Mouse (Mus musculus) forebrain, embryonic 10.5 days (tissue): ENCODE measurements at regions not wholly inside any gene's neighbourhood (a gene's known extent, or its start where the extent isn't known, plus 50 kb on each side); places are given as distances from the start of the nearest gene placed in this dataset.

Experiments
- DNase-seq: peaks from one replicate; pipeline ENCODE4 v3.0.0-alpha.2; 2017; ENCODE audit warnings: low spot score; ENCODE audit errors: extremely low spot score
- H3K27ac ChIP-seq: fragments of 300-500 bp; sonication (generic); 2 replicates; pipeline ENCODE4 v1.5.1; 2016; ENCODE audit warnings: mild to moderate bottlenecking
- H3K27me3 ChIP-seq: fragments of 300-500 bp; sonication (generic); 2 replicates; pipeline ENCODE4 v1.6.1; 2016; ENCODE audit warnings: mild to moderate bottlenecking; ENCODE audit not compliant: poor library complexity, severe bottlenecking
- H3K36me3 ChIP-seq: fragments of 300-500 bp; sonication (generic); replicated peaks from 2 replicates; pipeline ENCODE4 v1.6.1; 2016; ENCODE audit warnings: mild to moderate bottlenecking, moderate library complexity
- H3K4me1 ChIP-seq: fragments of 300-500 bp; sonication (generic); 2 replicates; pipeline ENCODE4 v1.6.1; 2016
- H3K4me3 ChIP-seq: fragments of 300-500 bp; sonication (generic); 2 replicates; pipeline ENCODE4 v1.5.1; 2016; ENCODE audit warnings: mild to moderate bottlenecking, moderate library complexity
- H3K9me3 ChIP-seq: fragments of 300-500 bp; sonication (generic); 2 replicates; pipeline ENCODE4 v1.6.1; 2016; ENCODE audit warnings: mild to moderate bottlenecking, moderate library complexity
- WGBS: fragments of 180-500 bp; shearing (Covaris S2); methylation state at CpG from one replicate; pipeline ENCODE4 v1.1.7; 2016; 5-methylcytosine and 5-hydroxymethylcytosine counted together

DNA sequence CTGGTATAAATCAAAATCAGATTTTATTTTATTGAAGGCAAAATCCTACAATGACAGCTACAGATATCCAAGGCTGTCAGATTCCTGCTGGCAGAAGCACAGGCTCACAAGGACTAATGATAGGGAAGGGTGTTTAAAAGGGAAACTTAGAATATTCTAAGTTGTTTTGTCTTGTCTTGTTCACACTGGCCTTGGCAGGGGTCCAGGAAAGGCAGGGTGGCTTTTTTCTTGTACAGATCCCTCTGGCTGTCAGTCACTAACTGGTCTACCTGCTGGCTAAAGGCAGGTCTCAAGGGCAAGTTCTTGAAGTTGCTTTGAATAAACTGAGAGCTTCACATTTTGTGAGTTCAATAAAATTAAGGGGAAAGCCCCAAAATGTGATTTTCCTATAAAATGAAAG, 465.3 kb downstream of the Lrig3 start:
- no peaks in the 10 kb centered on the region for H3K9me3 ChIP-seq

DNA sequence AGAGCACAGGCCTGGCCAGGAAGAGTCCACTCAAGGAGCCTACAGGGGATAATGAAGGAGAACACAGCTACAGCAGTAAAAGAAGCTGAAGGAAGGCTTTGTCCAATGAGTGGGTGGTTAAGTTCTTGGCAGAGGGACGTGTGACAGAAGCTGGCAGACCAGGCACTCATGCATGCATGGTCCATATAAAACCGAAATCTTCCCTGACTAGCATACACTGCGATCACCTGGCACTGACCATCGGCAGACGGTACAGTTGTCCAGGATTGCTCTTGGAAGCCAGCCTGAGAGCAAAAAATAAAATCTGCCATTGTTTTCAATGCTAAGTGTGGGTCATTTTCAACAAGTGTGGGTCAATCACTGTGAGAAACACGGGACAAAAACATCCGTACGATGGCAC, 464.4 kb downstream of the Lrig3 start:
- no peaks in the 10 kb centered on the region for H3K36me3 ChIP-seq
- H3K9me3 ChIP-seq: no peaks in the 10 kb centered on the region
- no peak overlapping the region for H3K27ac ChIP-seq
- DNase-seq: no peak
- 92% methylated on average over 8 of the region's 8 CpGs for WGBS
- H3K4me1 ChIP-seq: no peaks in the 10 kb centered on the region
- no peak overlapping the region for H3K4me3 ChIP-seq
- H3K27me3 ChIP-seq: no peaks in the 10 kb centered on the region

More for the DNA sequence above, 465.3 kb downstream of the Lrig3 start:
- H3K4me1 ChIP-seq: no peaks in the 10 kb centered on the region
- no peak overlapping the region for H3K4me3 ChIP-seq
- no peaks in the 10 kb centered on the region for H3K27me3 ChIP-seq
- no peaks in the 10 kb centered on the region for H3K36me3 ChIP-seq
- H3K27ac ChIP-seq: no peak overlapping the region
- no peak for DNase-seq

DNA sequence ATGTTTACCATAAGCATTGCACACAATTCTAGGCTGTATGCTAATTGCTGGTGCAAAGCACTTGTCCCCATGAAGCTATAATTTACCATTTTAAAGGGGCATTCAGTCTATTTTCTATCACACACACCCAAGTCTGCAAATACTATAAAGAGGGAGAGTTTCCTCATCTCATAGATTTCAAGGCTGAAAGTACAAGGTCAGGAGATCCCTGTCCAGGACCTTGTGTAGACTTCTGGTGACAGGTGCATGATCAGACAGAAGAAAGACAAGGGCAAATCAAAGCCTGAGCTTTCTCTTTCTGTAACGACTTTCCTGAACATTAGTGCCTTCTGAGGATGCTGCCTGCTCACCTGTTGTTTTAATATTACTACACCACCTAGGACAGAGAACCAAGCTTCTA, 463.5 kb downstream of the Lrig3 start:
- Histone ChIP-seq H3K4me1 (peaks cover 4% of the 10 kb centered on the region; the same call in 1 of the 2 replicates), H3K27ac (no peak overlapping the region), H3K27me3 (no peaks in the 10 kb centered on the region), H3K4me3 (no peak overlapping the region), H3K36me3 (no peaks in the 10 kb centered on the region), H3K9me3 (no peaks in the 10 kb centered on the region)
- DNase-seq: no peak
- WGBS: 79% methylated on average over 1 of the region's 1 CpGs

DNA sequence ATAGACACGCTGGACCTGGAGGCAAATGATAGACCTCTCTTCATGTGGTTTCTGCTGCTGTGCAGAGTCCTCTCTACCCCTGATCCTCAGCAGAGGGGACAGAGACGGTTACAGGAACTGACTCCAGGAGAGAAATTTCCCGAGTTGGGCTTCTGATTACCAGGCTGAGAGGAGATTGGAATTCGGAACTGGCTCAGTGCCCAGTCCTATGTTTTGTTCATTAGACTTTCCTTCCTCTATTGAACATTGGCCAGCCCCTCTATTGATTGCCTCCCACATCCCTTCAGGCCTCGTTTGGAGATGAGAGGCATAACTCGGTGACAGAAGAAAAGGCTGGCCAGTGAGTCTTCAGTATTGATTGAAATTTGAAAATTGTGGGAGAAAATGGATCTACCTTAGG, 456.1 kb downstream of the Lrig3 start:
- Histone ChIP-seq H3K9me3 (no peaks in the 10 kb centered on the region), H3K27ac (no peak overlapping the region), H3K4me3 (no peak overlapping the region), H3K4me1 (peaks cover 4% of the 10 kb centered on the region; the same call in 1 of the 2 replicates), H3K27me3 (no peaks in the 10 kb centered on the region), H3K36me3 (no peaks in the 10 kb centered on the region)
- 81% methylated on average over 6 of the region's 6 CpGs for WGBS
- no peak for DNase-seq

DNA sequence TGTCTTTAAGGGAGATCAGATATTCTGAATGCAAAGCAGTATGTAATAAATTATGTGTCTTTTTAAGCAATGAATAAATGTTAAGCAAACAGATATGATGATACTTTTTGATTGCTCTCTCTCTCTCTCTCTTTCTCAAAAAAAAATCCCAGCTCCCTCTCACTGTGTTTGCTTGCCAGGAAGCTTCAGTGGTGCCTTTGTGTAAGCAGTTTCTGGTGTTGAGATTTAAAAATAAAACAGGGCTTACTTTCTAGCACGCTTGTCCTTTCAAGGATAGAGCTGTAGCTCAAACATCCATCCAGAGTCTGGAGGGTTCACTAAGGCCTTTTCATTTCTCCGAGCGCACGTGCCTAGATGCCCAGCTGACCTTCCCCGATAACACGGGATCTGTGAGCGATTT, 447.8 kb downstream of the Lrig3 start:
- H3K27me3 ChIP-seq: no peaks in the 10 kb centered on the region
- H3K27ac ChIP-seq: no peak overlapping the region
- no peak overlapping the region for H3K4me3 ChIP-seq
- no peaks in the 10 kb centered on the region for H3K36me3 ChIP-seq
- WGBS: 96% methylated on average over 7 of the region's 7 CpGs
- DNase-seq: no peak
- peaks cover 4% of the 10 kb centered on the region; the same call in 1 of the 2 replicates for H3K9me3 ChIP-seq
- no peaks in the 10 kb centered on the region for H3K4me1 ChIP-seq

DNA sequence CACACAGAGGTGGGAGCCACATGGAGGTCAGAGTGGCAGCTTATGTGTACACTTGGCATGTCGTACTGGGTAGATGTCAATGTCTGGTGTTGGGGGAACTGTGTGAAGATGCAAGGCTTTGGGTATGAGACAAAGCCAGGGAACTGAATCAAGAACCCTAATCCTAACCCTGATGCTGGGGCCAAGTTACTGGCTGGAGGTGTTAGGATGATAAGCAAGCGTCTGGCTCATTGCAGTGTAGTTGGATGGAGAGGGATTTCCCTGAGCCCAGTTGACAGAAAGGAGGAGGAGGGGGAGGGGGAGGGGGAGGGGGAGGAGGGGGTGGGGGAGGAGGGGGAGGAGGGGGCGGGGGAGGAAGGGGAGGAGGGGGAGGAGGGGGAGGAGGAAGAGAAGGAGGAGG, 426.3 kb downstream of the Lrig3 start:
- no peak for DNase-seq
- H3K27ac ChIP-seq: no peak overlapping the region
- H3K9me3 ChIP-seq: no peaks in the 10 kb centered on the region
- H3K4me1 ChIP-seq: no peaks in the 10 kb centered on the region
- H3K27me3 ChIP-seq: no peaks in the 10 kb centered on the region
- 100% methylated on average over 1 of the region's 3 CpGs for WGBS
- no peaks in the 10 kb centered on the region for H3K36me3 ChIP-seq
- H3K4me3 ChIP-seq: no peak overlapping the region

DNA sequence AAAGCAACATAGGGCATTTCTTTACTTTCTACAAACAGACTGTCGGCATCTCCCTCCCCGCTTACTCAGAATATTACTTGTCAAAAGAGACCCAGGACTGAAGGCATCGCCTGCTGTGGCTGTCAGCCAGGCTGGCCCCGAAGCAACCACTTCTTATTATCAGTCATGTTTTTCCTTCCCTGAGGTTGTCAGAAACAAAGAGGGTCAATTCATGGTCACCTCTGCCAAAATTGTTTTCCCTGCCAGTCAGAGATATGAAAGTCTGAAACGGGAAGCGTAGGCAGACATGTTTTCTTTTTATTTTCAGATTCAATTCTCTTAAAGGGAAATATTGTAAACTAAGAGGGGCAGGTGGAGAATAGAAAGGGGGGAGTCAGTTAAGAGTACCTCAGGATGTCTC, 425.8 kb downstream of the Lrig3 start:
- no peak overlapping the region for H3K4me3 ChIP-seq
- H3K4me1 ChIP-seq: no peaks in the 10 kb centered on the region
- H3K36me3 ChIP-seq: no peaks in the 10 kb centered on the region
- no peak overlapping the region for H3K27ac ChIP-seq
- DNase-seq: no peak
- whole genome bisulfite sequencing: 93% methylated on average over 6 of the region's 6 CpGs
- H3K27me3 ChIP-seq: no peaks in the 10 kb centered on the region
- H3K9me3 ChIP-seq: no peaks in the 10 kb centered on the region

DNA sequence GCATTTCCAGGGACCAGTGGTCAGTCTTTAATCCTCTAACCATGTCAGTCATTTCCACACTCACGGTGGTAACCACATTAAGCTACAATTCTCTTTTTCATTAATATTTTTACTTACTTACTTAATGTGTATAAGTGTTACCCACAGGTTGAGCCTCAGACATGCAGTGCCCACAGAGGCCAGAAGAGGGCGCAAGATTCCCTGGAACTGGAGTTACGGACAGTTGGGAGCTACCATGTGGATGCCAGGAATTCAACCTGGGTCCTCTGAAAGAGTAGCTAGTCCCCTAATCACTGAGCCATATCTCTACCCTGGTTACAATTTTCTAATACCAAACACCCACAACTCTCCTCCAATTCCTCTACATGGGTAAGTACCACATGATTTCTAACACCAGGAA, 420.5 kb downstream of the Lrig3 start:
- Histone ChIP-seq H3K9me3 (no peaks in the 10 kb centered on the region), H3K4me1 (no peaks in the 10 kb centered on the region), H3K36me3 (no peaks in the 10 kb centered on the region), H3K27ac (no peak overlapping the region), H3K27me3 (no peaks in the 10 kb centered on the region), H3K4me3 (no peak overlapping the region)
- no peak for DNase-seq
- WGBS: 87% methylated on average over 3 of the region's 3 CpGs

DNA sequence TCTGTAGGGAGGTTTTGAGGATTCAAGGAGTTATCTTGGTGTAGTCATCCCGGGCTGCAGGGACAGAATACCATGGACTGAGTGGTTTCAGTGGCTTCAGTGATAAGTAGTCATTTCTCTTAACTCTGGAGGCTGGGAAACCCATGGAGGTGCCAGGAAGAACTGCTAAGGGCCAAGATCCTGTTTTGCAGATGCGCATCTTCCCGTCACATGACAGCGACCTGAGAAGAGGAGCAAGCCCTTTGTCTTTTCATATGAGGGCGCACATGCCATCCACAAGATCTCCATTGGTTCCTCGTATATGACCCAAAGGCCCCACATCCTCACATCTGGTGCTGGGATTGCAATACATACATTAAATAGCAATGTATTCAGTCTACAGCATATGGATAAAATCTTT, 419.7 kb downstream of the Lrig3 start:
- no peak overlapping the region for H3K4me3 ChIP-seq
- H3K9me3 ChIP-seq: no peaks in the 10 kb centered on the region
- no peak overlapping the region for H3K27ac ChIP-seq
- WGBS: 94% methylated on average over 6 of the region's 6 CpGs
- no peak for DNase-seq
- no peaks in the 10 kb centered on the region for H3K27me3 ChIP-seq
- H3K4me1 ChIP-seq: no peaks in the 10 kb centered on the region
- H3K36me3 ChIP-seq: no peaks in the 10 kb centered on the region

DNA sequence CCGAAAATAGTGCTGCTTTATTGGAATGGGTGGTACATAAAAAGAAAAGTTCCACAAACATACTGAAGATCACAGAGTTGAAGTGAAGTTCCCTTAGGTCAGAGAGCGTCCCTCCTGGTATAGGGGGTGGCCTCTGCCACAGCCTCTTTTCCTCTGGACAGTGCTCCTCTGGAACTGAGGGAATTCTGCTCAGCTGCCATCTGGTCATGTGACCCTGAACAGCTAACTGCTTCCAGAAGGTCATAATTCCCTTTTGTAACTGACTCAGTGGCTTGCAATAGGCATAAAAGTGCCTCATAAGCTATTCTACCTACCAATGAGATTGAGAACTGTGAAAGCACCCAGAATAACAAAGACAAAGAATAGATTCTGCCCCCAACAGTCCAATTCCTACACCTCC, 414.4 kb downstream of the Lrig3 start:
- Histone ChIP-seq H3K4me1 (peaks cover 10% of the 10 kb centered on the region), H3K36me3 (no peaks in the 10 kb centered on the region), H3K4me3 (no peak overlapping the region), H3K27me3 (no peaks in the 10 kb centered on the region), H3K27ac (no peak overlapping the region), H3K9me3 (no peaks in the 10 kb centered on the region)
- WGBS: 86% methylated on average over 2 of the region's 2 CpGs
- DNase-seq: no peak

DNA sequence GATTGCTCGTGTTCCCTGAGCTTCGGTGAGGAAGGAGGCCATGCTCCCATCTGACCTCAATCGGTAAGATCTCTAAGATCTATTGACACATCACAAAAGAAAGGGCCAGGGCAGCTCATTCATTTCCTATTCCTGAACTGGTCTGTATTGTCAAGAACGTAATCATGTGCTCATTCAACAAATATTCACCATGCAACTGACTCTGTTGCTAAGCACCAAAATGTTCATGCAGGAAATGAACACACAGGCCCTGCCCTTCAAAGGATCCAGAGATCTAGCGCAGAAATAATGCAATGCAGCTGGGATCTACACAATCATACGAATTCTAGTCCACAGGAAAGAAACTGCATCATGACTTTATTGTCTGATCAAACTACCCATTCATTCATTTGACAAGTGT, 413.3 kb downstream of the Lrig3 start:
- Histone ChIP-seq H3K9me3 (no peaks in the 10 kb centered on the region), H3K4me3 (no peak overlapping the region), H3K36me3 (no peaks in the 10 kb centered on the region), H3K27ac (no peak overlapping the region), H3K27me3 (no peaks in the 10 kb centered on the region), H3K4me1 (peaks cover 10% of the 10 kb centered on the region)
- no peak for DNase-seq
- 54% methylated on average over 6 of the region's 6 CpGs for WGBS

DNA sequence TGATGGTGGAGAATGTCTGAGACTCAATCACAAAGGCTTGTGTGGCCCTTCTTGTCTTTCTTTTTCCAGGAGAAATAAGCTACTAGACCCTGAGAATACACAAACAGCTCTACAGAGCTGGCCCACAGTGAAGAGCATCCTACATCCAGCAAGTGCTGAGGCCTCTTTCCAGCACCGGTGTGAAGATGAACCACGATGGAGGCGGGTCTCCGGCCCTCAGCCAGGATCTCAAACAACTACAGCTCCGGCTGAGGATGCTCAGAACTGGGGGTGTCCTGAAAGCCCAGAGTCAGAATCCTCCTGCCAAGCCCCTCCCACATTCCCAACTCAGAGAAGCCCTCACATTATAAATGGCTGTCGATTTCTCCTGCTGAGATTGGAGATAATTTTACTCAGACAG, 407.9 kb downstream of the Lrig3 start:
- no peaks in the 10 kb centered on the region for H3K9me3 ChIP-seq
- WGBS: 69% methylated on average over 6 of the region's 6 CpGs
- no peaks in the 10 kb centered on the region for H3K36me3 ChIP-seq

DNA sequence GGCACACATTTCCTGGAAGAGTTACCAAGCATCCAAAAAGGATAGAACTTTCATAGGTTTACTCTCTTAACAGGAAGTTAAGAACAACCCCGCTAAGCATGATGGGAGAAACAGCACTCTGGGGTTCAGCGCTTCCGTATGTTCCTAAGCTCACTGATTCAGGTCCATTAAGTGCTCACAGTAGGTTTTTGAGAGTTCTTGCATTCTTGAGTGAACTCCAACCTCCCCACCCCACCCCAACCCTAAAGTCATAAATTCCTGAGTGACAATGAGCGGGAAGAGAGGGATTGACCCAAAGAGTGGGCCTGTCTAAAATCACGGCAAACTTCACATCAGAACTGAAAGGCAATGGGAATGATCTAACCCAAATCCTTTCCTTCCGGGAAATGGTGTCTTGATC, 405.9 kb downstream of the Lrig3 start:
- H3K4me1 ChIP-seq: no peaks in the 10 kb centered on the region
- H3K4me3 ChIP-seq: no peak overlapping the region
- DNase-seq: no peak
- H3K9me3 ChIP-seq: no peaks in the 10 kb centered on the region
- no peak overlapping the region for H3K27ac ChIP-seq
- no peaks in the 10 kb centered on the region for H3K27me3 ChIP-seq
- 93% methylated on average over 6 of the region's 6 CpGs for WGBS
- no peaks in the 10 kb centered on the region for H3K36me3 ChIP-seq

More for the DNA sequence above, 407.9 kb downstream of the Lrig3 start:
- peaks cover 2% of the 10 kb centered on the region; the same call in 1 of the 2 replicates for H3K4me1 ChIP-seq
- DNase-seq: no peak
- no peak overlapping the region for H3K4me3 ChIP-seq
- H3K27ac ChIP-seq: no peak overlapping the region
- no peaks in the 10 kb centered on the region for H3K27me3 ChIP-seq

DNA sequence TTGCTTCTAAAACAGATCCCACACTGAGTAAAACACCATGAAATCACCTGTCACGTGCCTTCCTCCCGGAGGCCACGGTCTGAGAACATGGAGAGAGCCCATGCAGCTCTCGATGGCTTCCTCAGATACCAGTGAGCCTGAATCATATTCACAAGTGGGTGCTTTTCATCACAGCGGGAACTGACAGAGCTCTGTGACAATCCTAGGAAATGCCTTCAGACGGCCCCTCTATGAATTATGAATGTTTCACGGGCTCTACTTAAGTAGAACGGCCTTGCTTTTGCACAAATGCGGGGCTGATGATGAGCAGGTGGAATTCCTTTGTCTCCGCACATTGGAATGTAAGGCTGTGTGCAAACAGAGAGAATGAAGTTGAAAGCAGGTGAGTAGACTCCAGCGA, 383.1 kb downstream of the Lrig3 start:
- H3K9me3 ChIP-seq: no peaks in the 10 kb centered on the region
- H3K27ac ChIP-seq: no peak overlapping the region
- 91% methylated on average over 11 of the region's 11 CpGs for WGBS
- no peaks in the 10 kb centered on the region for H3K4me1 ChIP-seq
- H3K27me3 ChIP-seq: no peaks in the 10 kb centered on the region
- H3K4me3 ChIP-seq: no peak overlapping the region
- DNase-seq: no peak
- H3K36me3 ChIP-seq: no peaks in the 10 kb centered on the region
